ENCODE assay signal across 13 mouse cellular contexts in the genomic region with DNA sequence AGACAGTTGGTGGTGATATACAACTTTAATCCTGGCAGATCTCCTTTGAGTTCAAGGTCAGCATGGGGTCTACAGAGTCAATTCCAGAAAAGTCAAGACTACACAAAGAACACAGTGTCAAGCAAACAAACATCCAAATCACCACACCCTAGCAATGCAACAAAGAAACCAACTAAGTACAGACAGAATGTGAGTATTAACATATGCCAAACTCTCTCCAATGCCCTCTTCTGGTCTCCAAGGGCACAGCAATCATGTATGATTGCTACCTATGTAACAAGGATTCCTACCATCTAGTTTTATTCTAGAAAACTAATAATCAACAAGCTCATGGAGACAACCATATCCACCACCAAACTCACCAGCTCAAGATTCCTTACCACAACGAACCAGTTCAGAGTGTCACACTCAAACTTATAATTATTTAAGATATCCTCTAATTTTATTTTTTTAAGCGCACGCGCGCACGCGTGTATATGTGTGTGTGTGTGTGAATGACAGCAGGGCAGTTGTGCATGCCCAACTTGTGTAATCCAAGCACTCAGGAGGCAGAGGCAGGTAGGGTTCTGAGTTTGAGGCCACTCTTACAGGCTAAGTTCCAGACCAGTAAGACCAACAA. TPM values are rescaled to one million over a fixed set of nuclear protein-coding genes. Genes with fewer than 3 reads are reported as not detected.
DNase-seq lines count a peak whose midpoint lies in the region; ATAC-seq and TF ChIP-seq lines count a peak whose summit lies in the region.
"Had no signal": no experiment of that assay in that cellular context is flagged by ENCODE, and none has a peak within 500 bp of the region (broad histone marks: within the 10 kb centered on the region; RNA-seq: fewer than 3 reads in every experiment).

No protein-coding gene starts in this region.

- ATAC-seq in hindbrain, postnatal 0 days: no peak
- no peak for ATAC-seq in stomach, postnatal 0 days (ENCODE audit: low FRiP score, low TSS enrichment)
- ATAC-seq: midbrain, embryonic 15.5 days had no signal

- TF ChIP-seq CTCF in hindbrain, postnatal 0 days (IDR thresholded peaks at IDR 0.05; ENCODE audit: low read depth): peak; percentile 63
- TF ChIP-seq CTCF in testis, adult 2 months (IDR thresholded peaks at IDR 0.05; ENCODE audit: control insufficient read depth, insufficient read depth, insufficient replicate concordance, low read depth, low read length): no peak
- TF ChIP-seq CTCF in stomach, postnatal 0 days (IDR thresholded peaks at IDR 0.05; ENCODE audit: low read depth): peak; percentile 60

- TF ChIP-seq EP300 in stomach, postnatal 0 days (optimal IDR thresholded peaks at IDR 0.05): no peak

- H3K27me3 ChIP-seq in hindbrain, postnatal 0 days (ENCODE audit: insufficient read depth, low read length): no peaks in the 10 kb centered on the region
- no peaks in the 10 kb centered on the region for H3K27me3 ChIP-seq in hindbrain, embryonic 10.5 days (ENCODE audit: insufficient read depth, poor library complexity, severe bottlenecking)
- no peaks in the 10 kb centered on the region for H3K27me3 ChIP-seq in testis, adult 2 months (ENCODE audit: control insufficient read depth, insufficient read depth, low read length)
- H3K27me3 ChIP-seq in stomach, postnatal 0 days (ENCODE audit: control insufficient read depth, insufficient read depth, low read length): no peaks in the 10 kb centered on the region
- H3K27me3 ChIP-seq: midbrain, embryonic 15.5 days had no signal

- no peaks in the 10 kb centered on the region for H3K9me3 ChIP-seq in hindbrain, postnatal 0 days (ENCODE audit: low read length)
- H3K9me3 ChIP-seq in hindbrain, embryonic 10.5 days: no peaks in the 10 kb centered on the region
- no peaks in the 10 kb centered on the region for H3K9me3 ChIP-seq in stomach, postnatal 0 days (ENCODE audit: control insufficient read depth, low read length)
- H3K9me3 ChIP-seq: midbrain, embryonic 15.5 days had no signal

- H3K36me3 ChIP-seq in hindbrain, postnatal 0 days (ENCODE audit: insufficient read depth, low read length): peaks cover 22% of the 10 kb centered on the region
- peaks cover 41% of the 10 kb centered on the region for H3K36me3 ChIP-seq in hindbrain, embryonic 10.5 days
- 0 out of 2 replicates have a peak, but pooled peaks cover 2% of the 10 kb centered on the region for H3K36me3 ChIP-seq in testis, adult 2 months (ENCODE audit: control insufficient read depth, insufficient read depth, low read length)
- peaks cover 10% of the 10 kb centered on the region; the same call in 1 of the 2 replicates for H3K36me3 ChIP-seq in stomach, postnatal 0 days (ENCODE audit: control insufficient read depth, insufficient read depth, low read length)

- H3K27ac ChIP-seq in hindbrain, postnatal 0 days: no peak overlapping the region
- H3K27ac ChIP-seq in hindbrain, embryonic 10.5 days: no peak overlapping the region
- H3K27ac ChIP-seq in testis, adult 2 months (ENCODE audit: control insufficient read depth, insufficient read depth, low read depth, low read length): no peak overlapping the region
- H3K27ac ChIP-seq in stomach, postnatal 0 days (replicated peaks): no peak overlapping the region
- H3K27ac ChIP-seq: midbrain, embryonic 15.5 days had no signal

- no peak overlapping the region for H3K4me3 ChIP-seq in hindbrain, postnatal 0 days (ENCODE audit: low read length)
- H3K4me3 ChIP-seq in hindbrain, embryonic 10.5 days: no peak overlapping the region
- H3K4me3 ChIP-seq in testis, adult 2 months (ENCODE audit: control insufficient read depth, low read depth, low read length): peak overlapping the region; percentile 10; the same call in 1 of the 2 replicates
- H3K4me3 ChIP-seq in stomach, postnatal 0 days (ENCODE audit: low read depth, low read length): no peak overlapping the region
- H3K4me3 ChIP-seq: erythroblast, embryonic 14.5 days; midbrain, embryonic 15.5 days had no signal

- peak; percentile 48 for DNase-seq in hindbrain, postnatal 0 days (ENCODE audit: low spot score)
- DNase-seq in hindbrain, embryonic 10.5 days (ENCODE audit: low spot score): no peak
- DNase-seq in testis, postnatal 10 days (ENCODE audit: low spot score): no peak
- peak; percentile 44 for DNase-seq in adipocyte (ENCODE audit: low spot score)
- no peak for DNase-seq in stomach, postnatal 0 days (ENCODE audit: low spot score)
- DNase-seq in urinary bladder, adult 2 months (ENCODE audit: low spot score): no peak
- DNase-seq in right cerebral cortex, postnatal 10 days (ENCODE audit: low spot score in 2 of 2): no peak
- DNase-seq: cerebellum, adult 11 months; kidney, adult 9 months had no signal

- no peak overlapping the region for H3K4me2 ChIP-seq in hindbrain, postnatal 0 days (ENCODE audit: low read depth, low read length)
- H3K4me2 ChIP-seq in stomach, postnatal 0 days (replicated peaks; ENCODE audit: low read depth): no peak overlapping the region
- H3K4me2 ChIP-seq: midbrain, embryonic 15.5 days had no signal

- 97% methylated on average over 7 of the region's 7 CpGs for WGBS in hindbrain, postnatal 0 days
- WGBS in hindbrain, embryonic 10.5 days: 96% methylated on average over 7 of the region's 7 CpGs
- WGBS in stomach, postnatal 0 days: 95% methylated on average over 7 of the region's 7 CpGs

- H3K9ac ChIP-seq in hindbrain, postnatal 0 days (replicated peaks; ENCODE audit: low read length): no peak overlapping the region
- no peak overlapping the region for H3K9ac ChIP-seq in stomach, postnatal 0 days (ENCODE audit: low read length)
- H3K9ac ChIP-seq: midbrain, embryonic 15.5 days had no signal

- H3K4me1 ChIP-seq in hindbrain, postnatal 0 days (ENCODE audit: insufficient read depth, low read length): peaks cover 11% of the 10 kb centered on the region
- peaks cover 17% of the 10 kb centered on the region for H3K4me1 ChIP-seq in hindbrain, embryonic 10.5 days (replicated peaks)
- peaks cover 7% of the 10 kb centered on the region for H3K4me1 ChIP-seq in testis, adult 2 months (ENCODE audit: control insufficient read depth, insufficient read depth, low read length)
- H3K4me1 ChIP-seq in stomach, postnatal 0 days (replicated peaks; ENCODE audit: control insufficient read depth, insufficient read depth): 0 out of 2 replicates have a peak, but pooled peaks cover 5% of the 10 kb centered on the region

- TF ChIP-seq POLR2A in testis, adult 2 months (IDR thresholded peaks at IDR 0.05; ENCODE audit: control insufficient read depth, low read depth, low read length): no peak

RNA-seq across cellular contexts. Expression of a gene that starts 3.1 kb away (rescaled TPM):
- total RNA-seq in hindbrain, postnatal 0 days (2014; rRNA removed): 222 and 236 TPM in 2 replicates
- polyA plus RNA-seq in hindbrain, postnatal 0 days (2015; fragmentation: Nextera tagmentation; extraction: Ambion mirVana): 249 and 255 TPM in 2 replicates
- polyA plus RNA-seq in hindbrain, embryonic 10.5 days (2016; fragmentation: Nextera tagmentation; extraction: Ambion mirVana): 276 and 351 TPM in 2 replicates
- polyA plus RNA-seq in testis, adult 2 months (2012; rRNA removed): 68.8 and 72.0 TPM in 2 replicates
- polyA plus RNA-seq in stomach, postnatal 0 days (2015; fragmentation: Nextera tagmentation; extraction: Ambion mirVana): 130 and 133 TPM in 2 replicates
- polyA plus RNA-seq in urinary bladder, adult 2 months (2012; rRNA removed): 77.9 and 79.0 TPM in 2 replicates

RNA-seq across cellular contexts. Expression of a gene that starts 10.6 kb away (rescaled TPM):
- total RNA-seq in hindbrain, postnatal 0 days (2014; rRNA removed): 29.9 and 32.1 TPM in 2 replicates
- 44.1 and 45.3 TPM in 2 replicates for polyA plus RNA-seq in hindbrain, postnatal 0 days (2015; fragmentation: Nextera tagmentation; extraction: Ambion mirVana)
- polyA plus RNA-seq in hindbrain, embryonic 10.5 days (2016; fragmentation: Nextera tagmentation; extraction: Ambion mirVana): 36.4 and 39.7 TPM in 2 replicates
- polyA plus RNA-seq in testis, adult 2 months (2012; rRNA removed): 646 and 682 TPM in 2 replicates
- polyA plus RNA-seq in stomach, postnatal 0 days (2015; fragmentation: Nextera tagmentation; extraction: Ambion mirVana): 20.8 and 22.8 TPM in 2 replicates
- 19.5 and 21.7 TPM in 2 replicates for polyA plus RNA-seq in urinary bladder, adult 2 months (2012; rRNA removed)

RNA-seq across cellular contexts. Expression of a gene that starts 14.7 kb away (rescaled TPM):
- not detected in 2 replicates for total RNA-seq in hindbrain, postnatal 0 days (2014; rRNA removed)
- not detected in 2 replicates for polyA plus RNA-seq in hindbrain, postnatal 0 days (2015; fragmentation: Nextera tagmentation; extraction: Ambion mirVana)
- not detected in 2 replicates for polyA plus RNA-seq in hindbrain, embryonic 10.5 days (2016; fragmentation: Nextera tagmentation; extraction: Ambion mirVana)
- 86.7 and 90.3 TPM in 2 replicates for polyA plus RNA-seq in testis, adult 2 months (2012; rRNA removed)
- polyA plus RNA-seq in stomach, postnatal 0 days (2015; fragmentation: Nextera tagmentation; extraction: Ambion mirVana): 0.04 TPM in 1 of 2 replicates, not detected in the other
- polyA plus RNA-seq in urinary bladder, adult 2 months (2012; rRNA removed): not detected in 2 replicates
- total RNA-seq: left cerebral cortex, postnatal 14 days had no signal
- polyA plus RNA-seq: erythroblast, embryonic 14.5 days; midbrain, embryonic 15.5 days had no signal

RNA-seq across cellular contexts. Expression of a gene that starts 25.5 kb away (rescaled TPM):
- 0.21 TPM in 1 of 2 replicates, not detected in the other for total RNA-seq in hindbrain, postnatal 0 days (2014; rRNA removed)
- polyA plus RNA-seq in hindbrain, postnatal 0 days (2015; fragmentation: Nextera tagmentation; extraction: Ambion mirVana): 0.11 and 0.24 TPM in 2 replicates
- 0.06 TPM in 1 of 2 replicates, not detected in the other for polyA plus RNA-seq in hindbrain, embryonic 10.5 days (2016; fragmentation: Nextera tagmentation; extraction: Ambion mirVana)
- polyA plus RNA-seq in testis, adult 2 months (2012; rRNA removed): 8.2 and 10.3 TPM in 2 replicates
- 0.02 and 0.04 TPM in 2 replicates for polyA plus RNA-seq in stomach, postnatal 0 days (2015; fragmentation: Nextera tagmentation; extraction: Ambion mirVana)
- 0.78 and 0.99 TPM in 2 replicates for polyA plus RNA-seq in urinary bladder, adult 2 months (2012; rRNA removed)
- polyA plus RNA-seq: erythroblast, embryonic 14.5 days; midbrain, embryonic 15.5 days had no signal

RNA-seq across cellular contexts. Expression of a gene that starts 56.6 kb away (rescaled TPM):
- 18.5 and 20.1 TPM in 2 replicates for total RNA-seq in hindbrain, postnatal 0 days (2014; rRNA removed)
- 30.9 and 35.3 TPM in 2 replicates for polyA plus RNA-seq in hindbrain, postnatal 0 days (2015; fragmentation: Nextera tagmentation; extraction: Ambion mirVana)
- polyA plus RNA-seq in hindbrain, embryonic 10.5 days (2016; fragmentation: Nextera tagmentation; extraction: Ambion mirVana): 62.1 and 75.1 TPM in 2 replicates
- polyA plus RNA-seq in testis, adult 2 months (2012; rRNA removed): 16.7 and 20.4 TPM in 2 replicates
- 30.4 and 31.2 TPM in 2 replicates for polyA plus RNA-seq in stomach, postnatal 0 days (2015; fragmentation: Nextera tagmentation; extraction: Ambion mirVana)
- 18.3 and 20.4 TPM in 2 replicates for polyA plus RNA-seq in urinary bladder, adult 2 months (2012; rRNA removed)

Comparison
In these comparisons a context has a peak if more than half of its experiments do, and no peak if none do; other contexts are left out.
1. DNase-seq: peak in hindbrain, postnatal 0 days (single experiment) and adipocyte (single experiment); none in hindbrain, embryonic 10.5 days (single experiment), testis, postnatal 10 days (single experiment), stomach, postnatal 0 days (single experiment), urinary bladder, adult 2 months (single experiment) and right cerebral cortex, postnatal 10 days (0 of 2).
2. RNA of a gene that starts 10.6 kb away (polyA plus RNA-seq): 646 to 682 TPM in testis, adult 2 months; 44.1 to 45.3 TPM in hindbrain, postnatal 0 days, 36.4 to 39.7 TPM in hindbrain, embryonic 10.5 days, 19.5 to 21.7 TPM in urinary bladder, adult 2 months and 20.8 to 22.8 TPM in stomach, postnatal 0 days; every median in the first group is over 10 times any median in the second.
3. RNA of a gene that starts 14.7 kb away (polyA plus RNA-seq): 86.7 to 90.3 TPM in testis, adult 2 months; not detected in hindbrain, embryonic 10.5 days, not detected in urinary bladder, adult 2 months, not detected in hindbrain, postnatal 0 days and 0.04 TPM in stomach, postnatal 0 days; every median in the first group is over 10 times any median in the second.